4 mouse cellular contexts compared by ENCODE assay signal in the genomic region with DNA sequence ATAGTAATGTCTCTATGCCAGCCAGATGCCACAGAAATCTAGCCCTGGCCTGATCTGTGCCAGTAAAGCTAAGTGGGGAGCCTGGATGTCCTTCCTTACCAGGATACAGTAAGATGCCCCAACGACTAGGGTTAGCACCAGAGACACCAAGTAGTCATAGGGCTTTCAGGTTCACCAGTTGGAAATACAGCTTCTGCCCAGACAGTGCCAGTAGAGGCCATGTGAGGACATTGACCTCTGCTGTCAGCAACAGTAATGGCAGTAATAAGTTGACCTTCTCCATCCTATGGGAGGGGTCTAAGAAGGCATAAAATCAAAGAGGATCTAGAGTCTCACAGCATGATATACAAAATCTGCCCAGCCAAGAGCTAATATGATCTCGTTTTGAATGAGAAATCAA.
"Had no signal": no experiment of that assay in that cellular context is flagged by ENCODE, and none has a peak within 500 bp of the region (broad histone marks: within the 10 kb centered on the region; RNA-seq: fewer than 3 reads in every experiment).

No protein-coding gene starts in this region.

- H3K27ac ChIP-seq: limb, embryonic 15.5 days; liver, embryonic 14.5 days; midbrain, embryonic 12.5 days; stomach, embryonic 15.5 days had no signal

- H3K4me2 ChIP-seq: limb, embryonic 15.5 days; midbrain, embryonic 12.5 days; stomach, embryonic 15.5 days had no signal

- H3K4me1 ChIP-seq: limb, embryonic 15.5 days; midbrain, embryonic 12.5 days; stomach, embryonic 15.5 days had no signal

- H3K9ac ChIP-seq: limb, embryonic 15.5 days; liver, embryonic 14.5 days; midbrain, embryonic 12.5 days; stomach, embryonic 15.5 days had no signal

- H3K27me3 ChIP-seq: limb, embryonic 15.5 days; midbrain, embryonic 12.5 days; stomach, embryonic 15.5 days had no signal

- H3K4me3 ChIP-seq: limb, embryonic 15.5 days; midbrain, embryonic 12.5 days; stomach, embryonic 15.5 days had no signal

- H3K9me3 ChIP-seq: limb, embryonic 15.5 days; midbrain, embryonic 12.5 days; stomach, embryonic 15.5 days had no signal

- H3K36me3 ChIP-seq: stomach, embryonic 15.5 days had no signal
